20 mouse cellular contexts compared by ENCODE assay signal in genomic region chr6:25389841-25390240, GRCm38 (mm10).
A peak's percentile ranks its signal among the peaks of the same experiment; 100 is the strongest.
DNase-seq lines count a peak whose midpoint lies in the region; ATAC-seq lines count a peak whose summit lies in the region.
"Had no signal": no experiment of that assay in that cellular context is flagged by ENCODE, and none has a peak within 500 bp of the region (broad histone marks: within the 10 kb centered on the region; RNA-seq: fewer than 3 reads in every experiment).

No protein-coding gene starts in this region.

- no peaks in the 10 kb centered on the region for H3K4me1 ChIP-seq in embryonic facial prominence, embryonic 14.5 days (ENCODE audit: control insufficient read depth, insufficient read depth, low read length)
- H3K4me1 ChIP-seq in embryonic facial prominence, embryonic 10.5 days, result no peaks in the 10 kb centered on the region
- H3K4me1 ChIP-seq in liver, embryonic 11.5 days (replicated peaks; ENCODE audit: control insufficient read depth, insufficient read depth, low read length), result no peaks in the 10 kb centered on the region
- H3K4me1 ChIP-seq: embryonic facial prominence, embryonic 13.5 days; forebrain, embryonic 13.5 days; forebrain, embryonic 15.5 days had no signal

- no peak overlapping the region for H3K4me3 ChIP-seq in embryonic facial prominence, embryonic 14.5 days (ENCODE audit: low read depth, low read length)
- H3K4me3 ChIP-seq in embryonic facial prominence, embryonic 10.5 days, result no peak overlapping the region
- no peak overlapping the region for H3K4me3 ChIP-seq in liver, embryonic 11.5 days (ENCODE audit: low read depth, low read length)
- H3K4me3 ChIP-seq: embryonic facial prominence, embryonic 13.5 days; forebrain, embryonic 13.5 days; forebrain, embryonic 15.5 days had no signal

- WGBS in embryonic facial prominence, embryonic 14.5 days, result 70% methylated on average over 4 of the region's 4 CpGs
- 71% methylated on average over 4 of the region's 4 CpGs for WGBS in embryonic facial prominence, embryonic 10.5 days
- 85% methylated on average over 4 of the region's 4 CpGs for WGBS in liver, embryonic 11.5 days

- DNase-seq in embryonic facial prominence, embryonic 14.5 days (ENCODE audit: low spot score), result peak; percentile 1
- DNase-seq in embryonic facial prominence, embryonic 10.5 days (ENCODE audit: low spot score), result no peak
- peak; percentile 75 for DNase-seq in retina, embryonic 14.5 days (ENCODE audit: low spot score)
- no peak for DNase-seq in liver, embryonic 11.5 days (ENCODE audit: low spot score)
- no peak for DNase-seq in embryo, embryonic 10.5 days (ENCODE audit: low spot score)
- DNase-seq: adrenal gland, adult 8-10 months; adrenal gland, postnatal 14 days; adrenal gland, postnatal 36 days; cerebellum, adult 11 months; cerebellum, adult 18-20 months; cerebellum, adult 8-10 months; cerebellum, adult 9-11 months; cerebellum, postnatal 14 days; cerebellum, postnatal 36 days; forebrain, postnatal 0 days had no signal

- no peak overlapping the region for H3K9ac ChIP-seq in embryonic facial prominence, embryonic 14.5 days (ENCODE audit: low read depth, low read length)
- no peak overlapping the region for H3K9ac ChIP-seq in liver, embryonic 11.5 days (ENCODE audit: low read depth, low read length)
- H3K9ac ChIP-seq: embryonic facial prominence, embryonic 13.5 days; forebrain, embryonic 13.5 days; forebrain, embryonic 15.5 days; forebrain, postnatal 0 days had no signal

- H3K27me3 ChIP-seq in embryonic facial prominence, embryonic 14.5 days (replicated peaks; ENCODE audit: control insufficient read depth, insufficient read depth, low read length), result no peaks in the 10 kb centered on the region
- no peaks in the 10 kb centered on the region for H3K27me3 ChIP-seq in embryonic facial prominence, embryonic 10.5 days (replicated peaks; ENCODE audit: low read depth, poor library complexity, severe bottlenecking)
- H3K27me3 ChIP-seq in liver, embryonic 11.5 days (replicated peaks; ENCODE audit: control insufficient read depth, insufficient read depth, low read length), result no peaks in the 10 kb centered on the region
- H3K27me3 ChIP-seq: embryonic facial prominence, embryonic 13.5 days; forebrain, embryonic 13.5 days; forebrain, embryonic 15.5 days; Patski had no signal

- H3K27ac ChIP-seq in embryonic facial prominence, embryonic 14.5 days (replicated peaks; ENCODE audit: low read depth, low read length), result no peak overlapping the region
- H3K27ac ChIP-seq in embryonic facial prominence, embryonic 10.5 days (replicated peaks), result no peak overlapping the region
- no peak overlapping the region for H3K27ac ChIP-seq in liver, embryonic 11.5 days (ENCODE audit: low read depth, low read length)
- H3K27ac ChIP-seq: embryonic facial prominence, embryonic 13.5 days; forebrain, embryonic 13.5 days; forebrain, embryonic 15.5 days had no signal

- H3K36me3 ChIP-seq in embryonic facial prominence, embryonic 14.5 days (ENCODE audit: control insufficient read depth, insufficient read depth, low read length), result no peaks in the 10 kb centered on the region
- no peaks in the 10 kb centered on the region for H3K36me3 ChIP-seq in embryonic facial prominence, embryonic 10.5 days (replicated peaks)
- no peaks in the 10 kb centered on the region for H3K36me3 ChIP-seq in liver, embryonic 11.5 days (ENCODE audit: control insufficient read depth, insufficient read depth, low read length)
- H3K36me3 ChIP-seq: embryonic facial prominence, embryonic 13.5 days; forebrain, embryonic 15.5 days had no signal

- H3K9me3 ChIP-seq in embryonic facial prominence, embryonic 14.5 days (ENCODE audit: control insufficient read depth, low read length), result no peaks in the 10 kb centered on the region
- H3K9me3 ChIP-seq in embryonic facial prominence, embryonic 10.5 days, result no peaks in the 10 kb centered on the region
- no peaks in the 10 kb centered on the region for H3K9me3 ChIP-seq in liver, embryonic 11.5 days (ENCODE audit: control insufficient read depth, low read length)
- H3K9me3 ChIP-seq: embryonic facial prominence, embryonic 13.5 days; forebrain, embryonic 13.5 days; forebrain, embryonic 15.5 days had no signal

- H3K4me2 ChIP-seq in embryonic facial prominence, embryonic 14.5 days (ENCODE audit: low read depth, low read length), result no peak overlapping the region
- no peak overlapping the region for H3K4me2 ChIP-seq in liver, embryonic 11.5 days
- H3K4me2 ChIP-seq: embryonic facial prominence, embryonic 13.5 days; forebrain, embryonic 13.5 days; forebrain, embryonic 15.5 days had no signal

- no peak for ATAC-seq in embryonic facial prominence, embryonic 14.5 days (ENCODE audit: low read depth)
- ATAC-seq in liver, embryonic 11.5 days (replicated peaks; ENCODE audit: low FRiP score), result no peak
- ATAC-seq: activated CD4-positive, CD25-positive, alpha-beta regulatory T cell, adult 4 months; forebrain, embryonic 13.5 days; forebrain, embryonic 15.5 days; forebrain, postnatal 0 days; Patski had no signal

Comparison
In these comparisons a context has a peak if more than half of its experiments do, and no peak if none do; other contexts are left out.
1. DNase-seq: peak in embryonic facial prominence, embryonic 14.5 days (single experiment) and retina, embryonic 14.5 days (single experiment); none in embryonic facial prominence, embryonic 10.5 days (single experiment), liver, embryonic 11.5 days (single experiment) and embryo, embryonic 10.5 days (single experiment).